Mouse (Mus musculus): Measurements from ENCODE around the gene Pold2. TPM values are rescaled to one million over a fixed set of nuclear protein-coding genes. Genes with fewer than 3 reads are reported as not detected.

Pold2 gene
- polyA plus RNA-seq, 1 experiment from 2014 or later = 128 TPM

GRCm38 (mm10) chr11:5859883-5860550, 18.1 kb downstream of the Pold2 start:
- no peak for ATAC-seq (ENCODE audit: low FRiP score, low TSS enrichment)
- H3K27me3 ChIP-seq (ENCODE audit: control insufficient read depth, insufficient read depth, low read length) = no peaks in the 10 kb centered on the region

GRCm38 (mm10) chr11:5858723-5859122, 19.4 kb downstream of the Pold2 start:
- Histone ChIP-seq H3K9ac (ENCODE audit: low read depth, low read length) (no peak overlapping the region), H3K4me1 (ENCODE audit: control insufficient read depth, insufficient read depth, low read length) (peaks cover 18% of the 10 kb centered on the region), H3K36me3 (ENCODE audit: control insufficient read depth, insufficient read depth, low read length) (no peaks in the 10 kb centered on the region), H3K4me3 (ENCODE audit: low read length) (no peak overlapping the region), H3K27ac (ENCODE audit: low read depth, low read length) (no peak overlapping the region), H3K27me3 (ENCODE audit: control insufficient read depth, insufficient read depth, low read length) (no peaks in the 10 kb centered on the region), H3K4me2 (replicated peaks; ENCODE audit: low read depth, low read length) (no peak overlapping the region), H3K9me3 (ENCODE audit: control insufficient read depth, low read length) (no peaks in the 10 kb centered on the region)
- 88% methylated on average over 1 of the region's 1 CpGs for WGBS
- ATAC-seq (ENCODE audit: low FRiP score, low TSS enrichment) = no peak

More at GRCm38 (mm10) chr11:5859883-5860550, 18.1 kb downstream of the Pold2 start:
- WGBS = 77% methylated on average over 13 of the region's 13 CpGs
- Histone ChIP-seq H3K4me2 (replicated peaks; ENCODE audit: low read depth, low read length) (no peak overlapping the region), H3K4me3 (ENCODE audit: low read length) (no peak overlapping the region), H3K4me1 (ENCODE audit: control insufficient read depth, insufficient read depth, low read length) (peaks cover 18% of the 10 kb centered on the region), H3K36me3 (ENCODE audit: control insufficient read depth, insufficient read depth, low read length) (no peaks in the 10 kb centered on the region), H3K9ac (ENCODE audit: low read depth, low read length) (no peak overlapping the region), H3K27ac (ENCODE audit: low read depth, low read length) (no peak overlapping the region), H3K9me3 (ENCODE audit: control insufficient read depth, low read length) (no peaks in the 10 kb centered on the region)

- Histone ChIP-seq H3K36me3 (ENCODE audit: control insufficient read depth, insufficient read depth, low read length) (no peaks in the 10 kb centered on the region), H3K4me1 (ENCODE audit: control insufficient read depth, insufficient read depth, low read length) (peaks cover 13% of the 10 kb centered on the region), H3K4me3 (ENCODE audit: low read length) (no peak overlapping the region), H3K9me3 (ENCODE audit: control insufficient read depth, low read length) (no peaks in the 10 kb centered on the region), H3K27me3 (ENCODE audit: control insufficient read depth, insufficient read depth, low read length) (no peaks in the 10 kb centered on the region), H3K9ac (ENCODE audit: low read depth, low read length) (no peak overlapping the region), H3K27ac (ENCODE audit: low read depth, low read length) (no peak overlapping the region), H3K4me2 (replicated peaks; ENCODE audit: low read depth, low read length) (no peak overlapping the region)
- ATAC-seq (ENCODE audit: low FRiP score, low TSS enrichment) = no peak
- WGBS = 87% methylated on average over 8 of the region's 8 CpGs
These were observed 21.5 kb downstream of the Pold2 start for GRCm38 (mm10) chr11:5856479-5857130.

GRCm38 (mm10) chr11:5855902-5856301, 22.2 kb downstream of the Pold2 start:
- Histone ChIP-seq H3K27me3 (ENCODE audit: control insufficient read depth, insufficient read depth, low read length) (no peaks in the 10 kb centered on the region), H3K9me3 (ENCODE audit: control insufficient read depth, low read length) (no peaks in the 10 kb centered on the region), H3K4me2 (replicated peaks; ENCODE audit: low read depth, low read length) (no peak overlapping the region), H3K27ac (ENCODE audit: low read depth, low read length) (no peak overlapping the region), H3K36me3 (ENCODE audit: control insufficient read depth, insufficient read depth, low read length) (no peaks in the 10 kb centered on the region), H3K4me1 (ENCODE audit: control insufficient read depth, insufficient read depth, low read length) (peaks cover 14% of the 10 kb centered on the region), H3K9ac (ENCODE audit: low read depth, low read length) (no peak overlapping the region), H3K4me3 (ENCODE audit: low read length) (no peak overlapping the region)
- 45% methylated on average over 7 of the region's 7 CpGs for WGBS
- ATAC-seq (ENCODE audit: low FRiP score, low TSS enrichment) = no peak

- no peaks in the 10 kb centered on the region for H3K9me3 ChIP-seq (ENCODE audit: control insufficient read depth, low read length)
- H3K4me3 ChIP-seq (ENCODE audit: low read length) = no peak overlapping the region
- no peak overlapping the region for H3K4me2 ChIP-seq (replicated peaks; ENCODE audit: low read depth, low read length)
- H3K27me3 ChIP-seq (ENCODE audit: control insufficient read depth, insufficient read depth, low read length) = no peaks in the 10 kb centered on the region
- H3K27ac ChIP-seq (ENCODE audit: low read depth, low read length) = no peak overlapping the region
- H3K36me3 ChIP-seq (ENCODE audit: control insufficient read depth, insufficient read depth, low read length) = no peaks in the 10 kb centered on the region
- H3K9ac ChIP-seq (ENCODE audit: low read depth, low read length) = no peak overlapping the region
- ATAC-seq (ENCODE audit: low FRiP score, low TSS enrichment) = no peak
- H3K4me1 ChIP-seq (ENCODE audit: control insufficient read depth, insufficient read depth, low read length) = peaks cover 17% of the 10 kb centered on the region
These were observed 22.6 kb downstream of the Pold2 start for GRCm38 (mm10) chr11:5855481-5855880.

GRCm38 (mm10) chr11:5852314-5852713, 25.8 kb downstream of the Pold2 start:
- Histone ChIP-seq H3K27me3 (ENCODE audit: control insufficient read depth, insufficient read depth, low read length) (no peaks in the 10 kb centered on the region), H3K4me3 (ENCODE audit: low read length) (no peak overlapping the region), H3K36me3 (ENCODE audit: control insufficient read depth, insufficient read depth, low read length) (no peaks in the 10 kb centered on the region), H3K27ac (ENCODE audit: low read depth, low read length) (no peak overlapping the region; the same call in 1 of the 2 replicates), H3K9ac (ENCODE audit: low read depth, low read length) (no peak overlapping the region), H3K9me3 (ENCODE audit: control insufficient read depth, low read length) (no peaks in the 10 kb centered on the region), H3K4me2 (replicated peaks; ENCODE audit: low read depth, low read length) (no peak overlapping the region), H3K4me1 (ENCODE audit: control insufficient read depth, insufficient read depth, low read length) (peaks cover 17% of the 10 kb centered on the region)
- peak; percentile 56 for ATAC-seq (ENCODE audit: low FRiP score, low TSS enrichment)
- 15% methylated on average over 1 of the region's 1 CpGs for WGBS

GRCm38 (mm10) chr11:5851021-5851736, 26.9 kb downstream of the Pold2 start:
- WGBS = 59% methylated on average over 4 of the region's 4 CpGs
- no peak overlapping the region for H3K4me3 ChIP-seq (ENCODE audit: low read length)
- no peak overlapping the region; the same call in 1 of the 2 replicates for H3K27ac ChIP-seq (ENCODE audit: low read depth, low read length)
- no peak overlapping the region for H3K9ac ChIP-seq (ENCODE audit: low read depth, low read length)
- no peaks in the 10 kb centered on the region for H3K9me3 ChIP-seq (ENCODE audit: control insufficient read depth, low read length)
- H3K4me1 ChIP-seq (ENCODE audit: control insufficient read depth, insufficient read depth, low read length) = peaks cover 17% of the 10 kb centered on the region
- no peaks in the 10 kb centered on the region for H3K36me3 ChIP-seq (ENCODE audit: control insufficient read depth, insufficient read depth, low read length)
- H3K27me3 ChIP-seq (ENCODE audit: control insufficient read depth, insufficient read depth, low read length) = no peaks in the 10 kb centered on the region
- no peak overlapping the region for H3K4me2 ChIP-seq (replicated peaks; ENCODE audit: low read depth, low read length)
- ATAC-seq (ENCODE audit: low FRiP score, low TSS enrichment) = no peak

GRCm38 (mm10) chr11:5850452-5850851, 27.6 kb downstream of the Pold2 start:
- Histone ChIP-seq H3K9ac (ENCODE audit: low read depth, low read length) (no peak overlapping the region), H3K4me1 (ENCODE audit: control insufficient read depth, insufficient read depth, low read length) (peaks cover 17% of the 10 kb centered on the region), H3K36me3 (ENCODE audit: control insufficient read depth, insufficient read depth, low read length) (no peaks in the 10 kb centered on the region), H3K4me3 (ENCODE audit: low read length) (no peak overlapping the region), H3K27me3 (ENCODE audit: control insufficient read depth, insufficient read depth, low read length) (no peaks in the 10 kb centered on the region), H3K9me3 (ENCODE audit: control insufficient read depth, low read length) (no peaks in the 10 kb centered on the region), H3K4me2 (replicated peaks; ENCODE audit: low read depth, low read length) (no peak overlapping the region), H3K27ac (ENCODE audit: low read depth, low read length) (no peak overlapping the region)
- ATAC-seq (ENCODE audit: low FRiP score, low TSS enrichment) = no peak
- 67% methylated on average over 5 of the region's 5 CpGs for WGBS

GRCm38 (mm10) chr11:5849316-5849715, 28.8 kb downstream of the Pold2 start:
- peaks cover 17% of the 10 kb centered on the region for H3K4me1 ChIP-seq (ENCODE audit: control insufficient read depth, insufficient read depth, low read length)
- H3K4me3 ChIP-seq (ENCODE audit: low read length) = no peak overlapping the region
- no peak for ATAC-seq (ENCODE audit: low FRiP score, low TSS enrichment)
- H3K9me3 ChIP-seq (ENCODE audit: control insufficient read depth, low read length) = no peaks in the 10 kb centered on the region
- H3K4me2 ChIP-seq (replicated peaks; ENCODE audit: low read depth, low read length) = no peak overlapping the region
- H3K9ac ChIP-seq (ENCODE audit: low read depth, low read length) = no peak overlapping the region
- H3K27ac ChIP-seq (ENCODE audit: low read depth, low read length) = no peak overlapping the region
- H3K27me3 ChIP-seq (ENCODE audit: control insufficient read depth, insufficient read depth, low read length) = no peaks in the 10 kb centered on the region
- H3K36me3 ChIP-seq (ENCODE audit: control insufficient read depth, insufficient read depth, low read length) = no peaks in the 10 kb centered on the region
- 79% methylated on average over 2 of the region's 2 CpGs for WGBS

Data from kidney, embryonic 14.5 days (tissue).